ENCODE assay signal across 13 mouse cellular contexts in genomic region chr3:65302559-65302958, GRCm38 (mm10).
A peak's percentile ranks its signal among the peaks of the same experiment; 100 is the strongest.
DNase-seq lines count a peak whose midpoint lies in the region; ATAC-seq and TF ChIP-seq lines count a peak whose summit lies in the region.
"Had no signal": no experiment of that assay in that cellular context is flagged by ENCODE, and none has a peak within 500 bp of the region (broad histone marks: within the 10 kb centered on the region; RNA-seq: fewer than 3 reads in every experiment).

No protein-coding gene starts in this region.

- no peak overlapping the region for H3K9ac ChIP-seq in hindbrain, embryonic 14.5 days
- H3K9ac ChIP-seq in midbrain, embryonic 16.5 days (ENCODE audit: low read depth, low read length), result no peak overlapping the region
- H3K9ac ChIP-seq: heart, embryonic 15.5 days; liver, postnatal 0 days had no signal

- WGBS in hindbrain, embryonic 14.5 days, result 8% methylated on average over 5 of the region's 5 CpGs
- WGBS in midbrain, embryonic 16.5 days, result 6% methylated on average over 5 of the region's 5 CpGs
- WGBS in kidney, adult 2 months, result 39% methylated on average over 5 of the region's 5 CpGs

- no peak for ATAC-seq in hindbrain, embryonic 14.5 days (ENCODE audit: low FRiP score)
- ATAC-seq in midbrain, embryonic 16.5 days, result peak; percentile 91
- ATAC-seq: liver, postnatal 0 days had no signal

- H3K36me3 ChIP-seq in hindbrain, embryonic 14.5 days (replicated peaks; ENCODE audit: control insufficient read depth, insufficient read depth), result no peaks in the 10 kb centered on the region
- no peaks in the 10 kb centered on the region for H3K36me3 ChIP-seq in midbrain, embryonic 16.5 days (ENCODE audit: control insufficient read depth, insufficient read depth, low read length)
- no peaks in the 10 kb centered on the region for H3K36me3 ChIP-seq in kidney, adult 2 months (ENCODE audit: control insufficient read depth, insufficient read depth, low read length)
- H3K36me3 ChIP-seq: G1E; heart, embryonic 15.5 days had no signal

- no peak for TF ChIP-seq CTCF in layer of hippocampus, adult 2 months (conservative IDR thresholded peaks at IDR 0.05)
- TF ChIP-seq CTCF in cortical plate, adult 2 months (IDR thresholded peaks at IDR 0.05; ENCODE audit: extremely low read depth, insufficient read depth, low read length), result no peak
- TF ChIP-seq CTCF in kidney, adult 2 months (conservative IDR thresholded peaks at IDR 0.05; ENCODE audit: insufficient read depth, insufficient read length, low read depth, low read length), result no peak

- no peak overlapping the region for H3K4me3 ChIP-seq in layer of hippocampus, adult 2 months
- H3K4me3 ChIP-seq in cortical plate, adult 2 months (ENCODE audit: insufficient read depth, low read length), result no peak overlapping the region
- no peak overlapping the region for H3K4me3 ChIP-seq in hindbrain, embryonic 14.5 days (replicated peaks; ENCODE audit: low read length)
- no peak overlapping the region for H3K4me3 ChIP-seq in midbrain, embryonic 16.5 days (ENCODE audit: low read depth, low read length)
- H3K4me3 ChIP-seq in kidney, adult 2 months (ENCODE audit: insufficient read depth, low read depth, low read length), result no peak overlapping the region
- H3K4me3 ChIP-seq: heart, embryonic 15.5 days had no signal

- H3K27me3 ChIP-seq in hindbrain, embryonic 14.5 days (ENCODE audit: control insufficient read depth, insufficient read depth, low read length), result no peaks in the 10 kb centered on the region
- H3K27me3 ChIP-seq in midbrain, embryonic 16.5 days (ENCODE audit: control insufficient read depth, insufficient read depth, low read depth, low read length), result no peaks in the 10 kb centered on the region
- no peaks in the 10 kb centered on the region; the same call in 1 of the 2 replicates for H3K27me3 ChIP-seq in kidney, adult 2 months (replicated peaks; ENCODE audit: control insufficient read depth, insufficient read depth, low read length)
- H3K27me3 ChIP-seq: heart, embryonic 15.5 days had no signal

- peak; percentile 44; the same call in 1 of the 2 replicates for TF ChIP-seq POLR2A in cortical plate, adult 2 months (IDR thresholded peaks at IDR 0.05; ENCODE audit: extremely low read depth, insufficient read depth, low read length)
- TF ChIP-seq POLR2A in kidney, adult 2 months (IDR thresholded peaks at IDR 0.05; ENCODE audit: low read depth, low read length), result no peak

- H3K9me3 ChIP-seq in hindbrain, embryonic 14.5 days (ENCODE audit: control insufficient read depth, low read length), result no peaks in the 10 kb centered on the region
- H3K9me3 ChIP-seq in midbrain, embryonic 16.5 days (replicated peaks; ENCODE audit: control insufficient read depth, low read length, poor library complexity, severe bottlenecking), result no peaks in the 10 kb centered on the region
- H3K9me3 ChIP-seq: G1E; heart, embryonic 15.5 days had no signal

- no peaks in the 10 kb centered on the region; the same call in 1 of the 2 replicates for H3K4me1 ChIP-seq in cortical plate, adult 2 months (ENCODE audit: control insufficient read depth, insufficient read depth, low read length)
- 0 out of 2 replicates have a peak, but pooled peaks cover 5% of the 10 kb centered on the region for H3K4me1 ChIP-seq in hindbrain, embryonic 14.5 days (replicated peaks; ENCODE audit: control insufficient read depth, insufficient read depth, low read length)
- no peaks in the 10 kb centered on the region for H3K4me1 ChIP-seq in midbrain, embryonic 16.5 days (ENCODE audit: control insufficient read depth, insufficient read depth, low read length)
- no peaks in the 10 kb centered on the region for H3K4me1 ChIP-seq in kidney, adult 2 months (ENCODE audit: control insufficient read depth, insufficient read depth, low read length)

- H3K27ac ChIP-seq in layer of hippocampus, adult 2 months, result peak overlapping the region; percentile 78
- no peak overlapping the region for H3K27ac ChIP-seq in cortical plate, adult 2 months (ENCODE audit: insufficient read depth, low read length)
- no peak overlapping the region for H3K27ac ChIP-seq in hindbrain, embryonic 14.5 days
- no peak overlapping the region for H3K27ac ChIP-seq in midbrain, embryonic 16.5 days (ENCODE audit: low read length)
- no peak overlapping the region for H3K27ac ChIP-seq in kidney, adult 2 months (ENCODE audit: insufficient read depth, low read depth, low read length)
- H3K27ac ChIP-seq: heart, embryonic 15.5 days had no signal

- DNase-seq in layer of hippocampus, adult 2 months (ENCODE audit: low spot score in 2 of 2), result no peak
- no peak for DNase-seq in layer of hippocampus, adult 9-10 months (ENCODE audit: low spot score)
- peak; percentile 38 for DNase-seq in hindbrain, embryonic 14.5 days (ENCODE audit: low spot score)
- no peak for DNase-seq in kidney, postnatal 14 days
- DNase-seq in kidney, adult 2 months, result no peak
- DNase-seq in c-Kit-positive CD71-positive TER-119-positive erythroid progenitor cells, embryonic 14.5 days (ENCODE audit: low spot score), result no peak
- DNase-seq: kidney, postnatal 10 days; liver, postnatal 0 days; thymus, postnatal 36 days had no signal

- H3K4me2 ChIP-seq in hindbrain, embryonic 14.5 days (replicated peaks), result no peak overlapping the region
- H3K4me2 ChIP-seq in midbrain, embryonic 16.5 days (ENCODE audit: low read length), result no peak overlapping the region
- H3K4me2 ChIP-seq: heart, embryonic 15.5 days had no signal
